Mouse (Mus musculus): ENCODE data around the gene Slc2a5. TPM values are rescaled to one million over a fixed set of nuclear protein-coding genes. Genes with fewer than 3 reads are reported as not detected.

Slc2a5 gene
- polyA plus RNA-seq, 1 experiment, result 2.2 TPM

DNA sequence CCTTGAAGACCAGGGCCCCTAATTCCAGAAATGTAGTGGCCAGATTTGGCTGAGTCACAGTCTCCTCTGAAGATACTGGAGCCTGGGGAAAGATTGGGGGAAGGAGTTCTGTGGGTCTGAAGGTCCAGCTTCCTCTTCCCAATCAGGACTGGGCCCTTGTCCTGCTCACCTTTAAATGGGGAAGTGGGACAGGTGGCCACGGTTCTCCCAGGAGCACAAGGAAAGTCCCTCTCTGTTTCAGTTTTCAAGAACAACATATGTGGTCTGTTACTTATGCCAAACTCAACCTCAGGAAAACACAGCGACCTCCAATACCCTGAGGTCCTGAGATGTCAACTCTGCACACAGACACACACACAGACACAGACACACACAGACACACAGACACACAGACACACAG is 40.4 kb upstream of the Slc2a5 start:
- H3K36me3 ChIP-seq (ENCODE audit: control insufficient read depth, insufficient read depth, low read length, poor library complexity, severe bottlenecking), result no peaks in the 10 kb centered on the region
- no peak overlapping the region for H3K9ac ChIP-seq (ENCODE audit: low read depth, poor library complexity, severe bottlenecking)
- H3K4me1 ChIP-seq (ENCODE audit: control insufficient read depth, insufficient read depth, low read length), result peaks cover 4% of the 10 kb centered on the region
- no peak overlapping the region for H3K4me3 ChIP-seq (ENCODE audit: low read depth, low read length)
- TF ChIP-seq POLR2A (IDR thresholded peaks at IDR 0.05; ENCODE audit: insufficient read depth, low read length), result no peak
- TF ChIP-seq EP300 (IDR thresholded peaks at IDR 0.05; ENCODE audit: insufficient read depth, low read depth, low read length), result no peak
- no peak for TF ChIP-seq CTCF (IDR thresholded peaks at IDR 0.05; ENCODE audit: low read depth, low read length)
- H3K9me3 ChIP-seq (replicated peaks; ENCODE audit: control insufficient read depth, insufficient read depth, low read length, poor library complexity, severe bottlenecking), result no peaks in the 10 kb centered on the region
- H3K27me3 ChIP-seq (ENCODE audit: control insufficient read depth, insufficient read depth, low read length, poor library complexity, severe bottlenecking), result no peaks in the 10 kb centered on the region
- H3K27ac ChIP-seq (ENCODE audit: insufficient read depth, low read length), result no peak overlapping the region

DNA sequence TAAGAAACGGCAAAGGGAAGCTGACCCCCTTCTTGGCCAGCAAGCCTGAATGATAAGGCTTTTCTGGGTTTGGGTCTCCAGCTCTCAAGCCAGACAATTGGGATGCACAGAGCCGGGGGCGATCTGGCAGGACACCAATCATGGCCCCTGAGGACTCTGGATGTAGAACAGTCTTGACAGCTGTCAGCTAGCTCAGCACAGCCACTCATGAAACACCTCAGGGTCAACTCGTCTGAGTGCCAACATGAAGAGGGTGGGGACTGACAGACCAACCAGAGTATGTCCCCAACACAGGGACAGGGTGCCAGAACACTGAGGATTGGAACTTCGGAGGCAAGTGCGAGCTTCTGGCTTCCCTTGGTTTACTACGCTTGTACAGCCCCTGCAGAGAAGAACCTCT is 39.8 kb upstream of the Slc2a5 start:
- H3K27ac ChIP-seq (ENCODE audit: insufficient read depth, low read length), result no peak overlapping the region
- TF ChIP-seq EP300 (IDR thresholded peaks at IDR 0.05; ENCODE audit: insufficient read depth, low read depth, low read length), result no peak
- TF ChIP-seq POLR2A (IDR thresholded peaks at IDR 0.05; ENCODE audit: insufficient read depth, low read length), result no peak
- TF ChIP-seq CTCF (IDR thresholded peaks at IDR 0.05; ENCODE audit: low read depth, low read length), result no peak
- no peak overlapping the region for H3K9ac ChIP-seq (ENCODE audit: low read depth, poor library complexity, severe bottlenecking)
- no peaks in the 10 kb centered on the region for H3K27me3 ChIP-seq (ENCODE audit: control insufficient read depth, insufficient read depth, low read length, poor library complexity, severe bottlenecking)
- H3K4me1 ChIP-seq (ENCODE audit: control insufficient read depth, insufficient read depth, low read length), result peaks cover 4% of the 10 kb centered on the region
- no peak overlapping the region for H3K4me3 ChIP-seq (ENCODE audit: low read depth, low read length)
- no peaks in the 10 kb centered on the region for H3K9me3 ChIP-seq (replicated peaks; ENCODE audit: control insufficient read depth, insufficient read depth, low read length, poor library complexity, severe bottlenecking)
- H3K36me3 ChIP-seq (ENCODE audit: control insufficient read depth, insufficient read depth, low read length, poor library complexity, severe bottlenecking), result no peaks in the 10 kb centered on the region

DNA sequence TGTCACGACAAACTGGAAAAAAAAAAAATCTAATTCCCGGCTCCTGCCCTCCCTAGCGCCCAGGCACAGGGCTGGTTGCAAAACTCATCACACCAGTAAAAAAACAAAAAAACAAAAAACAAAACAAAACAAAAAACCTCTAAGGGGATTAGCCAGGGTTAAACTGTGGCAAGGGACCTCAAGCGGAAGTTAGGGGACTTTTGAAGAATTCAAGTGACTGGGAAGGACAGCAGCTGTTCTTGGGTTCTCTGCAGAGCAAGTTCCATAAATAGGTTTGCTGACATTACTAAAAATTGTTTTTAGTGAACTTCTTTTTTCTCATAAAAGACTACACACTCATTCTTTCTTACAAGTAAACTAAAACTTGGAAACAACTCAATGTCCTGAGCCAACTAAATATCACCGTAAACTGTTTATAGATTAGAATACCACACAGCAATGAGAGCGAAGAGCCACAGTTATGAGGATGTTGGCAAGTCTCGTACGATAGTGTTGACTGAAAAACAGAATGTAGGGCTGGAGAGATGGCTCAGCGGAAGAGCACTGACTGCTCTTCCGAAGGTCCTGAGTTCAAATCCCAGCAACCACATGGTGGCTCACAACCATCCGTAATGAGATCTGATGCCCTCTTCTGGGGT is 38.6 kb upstream of the Slc2a5 start:
- Histone ChIP-seq H3K4me3 (ENCODE audit: low read depth, low read length) (no peak overlapping the region), H3K9me3 (replicated peaks; ENCODE audit: control insufficient read depth, insufficient read depth, low read length, poor library complexity, severe bottlenecking) (no peaks in the 10 kb centered on the region), H3K4me1 (ENCODE audit: control insufficient read depth, insufficient read depth, low read length) (peaks cover 4% of the 10 kb centered on the region), H3K27ac (ENCODE audit: insufficient read depth, low read length) (no peak overlapping the region), H3K27me3 (ENCODE audit: control insufficient read depth, insufficient read depth, low read length, poor library complexity, severe bottlenecking) (no peaks in the 10 kb centered on the region), H3K36me3 (ENCODE audit: control insufficient read depth, insufficient read depth, low read length, poor library complexity, severe bottlenecking) (no peaks in the 10 kb centered on the region), H3K9ac (ENCODE audit: low read depth, poor library complexity, severe bottlenecking) (no peak overlapping the region)
- no peak for TF ChIP-seq EP300 (IDR thresholded peaks at IDR 0.05; ENCODE audit: insufficient read depth, low read depth, low read length)
- TF ChIP-seq CTCF (IDR thresholded peaks at IDR 0.05; ENCODE audit: low read depth, low read length), result no peak
- no peak for TF ChIP-seq POLR2A (IDR thresholded peaks at IDR 0.05; ENCODE audit: insufficient read depth, low read length)

DNA sequence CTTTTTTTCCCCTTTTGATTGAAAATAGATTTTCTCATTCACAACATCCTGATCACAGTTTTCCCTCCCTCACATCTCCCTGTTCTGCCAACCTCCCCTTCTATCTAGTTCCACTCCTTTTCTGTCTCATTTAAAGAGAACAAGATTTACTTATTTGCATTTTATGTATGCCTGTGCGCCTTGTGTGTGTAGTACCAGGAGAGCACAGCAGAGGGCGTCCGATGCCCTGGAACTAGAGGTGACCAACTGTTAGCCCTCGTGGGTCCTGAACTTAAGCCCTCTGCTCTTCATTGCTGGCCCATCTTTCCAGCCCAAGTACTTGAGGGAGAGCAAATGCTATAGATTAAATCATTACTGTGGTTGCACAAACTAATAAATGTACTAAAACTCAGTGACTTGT is 33.7 kb upstream of the Slc2a5 start:
- no peak for TF ChIP-seq POLR2A (IDR thresholded peaks at IDR 0.05; ENCODE audit: insufficient read depth, low read length)
- TF ChIP-seq CTCF (IDR thresholded peaks at IDR 0.05; ENCODE audit: low read depth, low read length), result peak; percentile 70
- TF ChIP-seq EP300 (IDR thresholded peaks at IDR 0.05; ENCODE audit: insufficient read depth, low read depth, low read length), result no peak

DNA sequence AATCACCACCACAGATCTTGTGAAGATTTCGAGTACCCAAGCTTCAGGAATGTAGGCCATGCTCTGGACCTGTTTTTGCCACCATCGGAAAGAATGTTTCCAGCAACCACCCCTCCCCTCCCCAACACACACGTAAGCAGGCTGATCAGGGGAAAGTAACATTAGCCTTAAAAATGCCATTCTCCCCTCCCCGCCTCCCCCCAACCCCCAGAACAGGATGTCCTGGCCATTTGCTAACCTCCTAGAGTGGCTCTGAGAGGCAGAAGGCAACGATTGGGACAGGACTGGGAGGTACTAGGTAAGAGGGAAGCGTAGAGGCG is 32.3 kb upstream of the Slc2a5 start:
- Histone ChIP-seq H3K9me3 (replicated peaks; ENCODE audit: control insufficient read depth, insufficient read depth, low read length, poor library complexity, severe bottlenecking) (no peaks in the 10 kb centered on the region), H3K4me3 (ENCODE audit: low read depth, low read length) (peak overlapping the region; percentile 21), H3K27me3 (ENCODE audit: control insufficient read depth, insufficient read depth, low read length, poor library complexity, severe bottlenecking) (no peaks in the 10 kb centered on the region), H3K4me1 (ENCODE audit: control insufficient read depth, insufficient read depth, low read length) (no peaks in the 10 kb centered on the region), H3K27ac (ENCODE audit: insufficient read depth, low read length) (no peak overlapping the region), H3K36me3 (ENCODE audit: control insufficient read depth, insufficient read depth, low read length, poor library complexity, severe bottlenecking) (no peaks in the 10 kb centered on the region), H3K9ac (ENCODE audit: low read depth, poor library complexity, severe bottlenecking) (no peak overlapping the region)
- TF ChIP-seq EP300 (IDR thresholded peaks at IDR 0.05; ENCODE audit: insufficient read depth, low read depth, low read length), result no peak
- TF ChIP-seq POLR2A (IDR thresholded peaks at IDR 0.05; ENCODE audit: insufficient read depth, low read length), result no peak
- TF ChIP-seq CTCF (IDR thresholded peaks at IDR 0.05; ENCODE audit: low read depth, low read length), result no peak

More for the DNA sequence above, 33.7 kb upstream of the Slc2a5 start:
- H3K9ac ChIP-seq (ENCODE audit: low read depth, poor library complexity, severe bottlenecking), result no peak overlapping the region
- no peak overlapping the region for H3K4me3 ChIP-seq (ENCODE audit: low read depth, low read length)
- H3K27me3 ChIP-seq (ENCODE audit: control insufficient read depth, insufficient read depth, low read length, poor library complexity, severe bottlenecking), result no peaks in the 10 kb centered on the region
- H3K4me1 ChIP-seq (ENCODE audit: control insufficient read depth, insufficient read depth, low read length), result no peaks in the 10 kb centered on the region
- no peak overlapping the region for H3K27ac ChIP-seq (ENCODE audit: insufficient read depth, low read length)
- H3K9me3 ChIP-seq (replicated peaks; ENCODE audit: control insufficient read depth, insufficient read depth, low read length, poor library complexity, severe bottlenecking), result no peaks in the 10 kb centered on the region
- no peaks in the 10 kb centered on the region for H3K36me3 ChIP-seq (ENCODE audit: control insufficient read depth, insufficient read depth, low read length, poor library complexity, severe bottlenecking)

DNA sequence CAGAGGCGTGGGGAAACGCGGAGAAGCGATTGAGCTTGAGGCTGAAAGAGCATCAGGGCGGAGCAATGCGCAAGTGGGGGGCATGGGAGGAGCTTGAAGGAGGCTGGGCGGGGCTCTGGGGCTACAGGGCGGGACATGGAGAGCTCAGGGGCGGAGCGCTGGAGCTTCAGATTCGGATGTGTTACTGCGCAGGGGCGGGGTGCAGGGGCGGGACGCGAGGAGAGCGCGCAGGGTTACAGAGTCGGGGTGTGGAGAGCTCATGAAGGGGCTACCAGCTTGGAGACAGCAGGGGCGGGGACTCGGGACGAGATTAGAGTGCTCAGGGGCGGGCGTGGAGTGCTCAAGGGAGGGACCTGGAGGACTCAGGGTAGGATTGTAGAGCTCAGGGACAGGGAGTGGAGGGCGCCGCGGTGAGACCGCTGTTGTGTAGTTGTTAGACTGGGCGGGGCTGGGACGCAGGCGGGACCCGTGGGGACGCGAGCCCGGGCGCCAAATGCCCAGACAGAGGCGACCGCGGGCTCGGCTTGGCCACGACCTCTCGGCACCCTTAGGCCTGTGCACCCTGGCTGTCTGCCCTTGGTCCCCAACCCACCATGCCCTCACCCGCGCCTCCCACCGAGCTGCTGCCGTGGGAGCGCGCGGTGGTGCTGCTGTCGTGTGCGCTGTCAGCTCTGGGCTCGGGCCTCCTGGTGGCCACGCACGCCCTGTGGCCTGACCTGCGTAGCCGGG is 31.8 kb upstream of the Slc2a5 start, which contains the start of gene Gpr157:
Gpr157 (plus strand) TSS at position 205 of the 729 bp plus-strand sequence.
- H3K27ac ChIP-seq (ENCODE audit: insufficient read depth, low read length), result no peak within 1 kb of the TSS

More for the DNA sequence above, 31.8 kb upstream of the Slc2a5 start, which contains the start of gene Gpr157:
- Histone ChIP-seq H3K9me3 (replicated peaks; ENCODE audit: control insufficient read depth, insufficient read depth, low read length, poor library complexity, severe bottlenecking) (no peaks in the 10 kb centered on the region), H3K4me1 (ENCODE audit: control insufficient read depth, insufficient read depth, low read length) (no peaks in the 10 kb centered on the region), H3K9ac (ENCODE audit: low read depth, poor library complexity, severe bottlenecking) (peak within 1 kb of the TSS; percentile 7), H3K27me3 (ENCODE audit: control insufficient read depth, insufficient read depth, low read length, poor library complexity, severe bottlenecking) (no peaks in the 10 kb centered on the region), H3K36me3 (ENCODE audit: control insufficient read depth, insufficient read depth, low read length, poor library complexity, severe bottlenecking) (no peaks in the 10 kb centered on the region), H3K4me3 (ENCODE audit: low read depth, low read length) (peak within 1 kb of the TSS; percentile 59)
- TF ChIP-seq POLR2A (IDR thresholded peaks at IDR 0.05; ENCODE audit: insufficient read depth, low read length) (no peak), EP300 (IDR thresholded peaks at IDR 0.05; ENCODE audit: insufficient read depth, low read depth, low read length) (0 out of 2 replicates have a peak, but pooled peaks have one; percentile 18), CTCF (IDR thresholded peaks at IDR 0.05; ENCODE audit: low read depth, low read length) (no peak)

Measured in ES-Bruce4 (cell line).